Mouse (Mus musculus) retina, embryonic 14.5 days (tissue): ENCODE data around the gene Fam189a1.

Source experiments
- DNase-seq: peaks from one replicate; pipeline ENCODE4 v3.0.0-alpha.2; 2015; ENCODE audit warnings: low spot score

The Fam189a1 gene

GRCm38 (mm10) chr7:65104207-65105096 is 51.9 kb downstream of the Fam189a1 start:
- no peak for DNase-seq

GRCm38 (mm10) chr7:65101661-65102060 is 54.7 kb downstream of the Fam189a1 start:
- DNase-seq, result no peak

- DNase-seq, result no peak
Measured at GRCm38 (mm10) chr7:65097708-65098107, 58.7 kb downstream of the Fam189a1 start.

GRCm38 (mm10) chr7:65095631-65096107 is 60.7 kb downstream of the Fam189a1 start:
- no peak for DNase-seq

GRCm38 (mm10) chr7:65093314-65093713 is 63.1 kb downstream of the Fam189a1 start:
- no peak for DNase-seq

GRCm38 (mm10) chr7:65091486-65091885 is 64.9 kb downstream of the Fam189a1 start:
- no peak for DNase-seq

GRCm38 (mm10) chr7:65085972-65086371 is 70.4 kb downstream of the Fam189a1 start:
- DNase-seq, result no peak

GRCm38 (mm10) chr7:65082778-65083091 is 73.6 kb downstream of the Fam189a1 start:
- DNase-seq, result peak; percentile 12

- peak; percentile 24 for DNase-seq
Measured at GRCm38 (mm10) chr7:65081979-65082777, 74.2 kb downstream of the Fam189a1 start.

- no peak for DNase-seq
Measured at GRCm38 (mm10) chr7:65076134-65076533, 80.2 kb downstream of the Fam189a1 start.

GRCm38 (mm10) chr7:65074194-65074593 is 82.2 kb downstream of the Fam189a1 start:
- peak; percentile 21 for DNase-seq

- DNase-seq, result peak; percentile 72
Measured at GRCm38 (mm10) chr7:65073555-65073954, 82.8 kb downstream of the Fam189a1 start.

GRCm38 (mm10) chr7:65066211-65066610 is 90.2 kb downstream of the Fam189a1 start:
- no peak for DNase-seq

GRCm38 (mm10) chr7:65065457-65065856 is 90.9 kb downstream of the Fam189a1 start:
- DNase-seq, result no peak

- peak; percentile 8 for DNase-seq
Measured at GRCm38 (mm10) chr7:65064638-65065037, 91.7 kb downstream of the Fam189a1 start.

GRCm38 (mm10) chr7:65064096-65064495 is 92.3 kb downstream of the Fam189a1 start:
- no peak for DNase-seq

- no peak for DNase-seq
Measured at GRCm38 (mm10) chr7:65060163-65060799, 96.1 kb downstream of the Fam189a1 start.

GRCm38 (mm10) chr7:65056864-65057263 is 99.5 kb downstream of the Fam189a1 start:
- DNase-seq, result no peak

GRCm38 (mm10) chr7:65051986-65052385 is 104.4 kb downstream of the Fam189a1 start:
- no peak for DNase-seq

GRCm38 (mm10) chr7:65049236-65049954 is 107.0 kb downstream of the Fam189a1 start:
- DNase-seq, result no peak

- no peak for DNase-seq
Measured at GRCm38 (mm10) chr7:65047700-65048099, 108.7 kb downstream of the Fam189a1 start.

- DNase-seq, result no peak
Measured at GRCm38 (mm10) chr7:65046690-65047089, 109.7 kb downstream of the Fam189a1 start.
